ENCODE assay signal across 8 mouse cellular contexts in the genomic region with DNA sequence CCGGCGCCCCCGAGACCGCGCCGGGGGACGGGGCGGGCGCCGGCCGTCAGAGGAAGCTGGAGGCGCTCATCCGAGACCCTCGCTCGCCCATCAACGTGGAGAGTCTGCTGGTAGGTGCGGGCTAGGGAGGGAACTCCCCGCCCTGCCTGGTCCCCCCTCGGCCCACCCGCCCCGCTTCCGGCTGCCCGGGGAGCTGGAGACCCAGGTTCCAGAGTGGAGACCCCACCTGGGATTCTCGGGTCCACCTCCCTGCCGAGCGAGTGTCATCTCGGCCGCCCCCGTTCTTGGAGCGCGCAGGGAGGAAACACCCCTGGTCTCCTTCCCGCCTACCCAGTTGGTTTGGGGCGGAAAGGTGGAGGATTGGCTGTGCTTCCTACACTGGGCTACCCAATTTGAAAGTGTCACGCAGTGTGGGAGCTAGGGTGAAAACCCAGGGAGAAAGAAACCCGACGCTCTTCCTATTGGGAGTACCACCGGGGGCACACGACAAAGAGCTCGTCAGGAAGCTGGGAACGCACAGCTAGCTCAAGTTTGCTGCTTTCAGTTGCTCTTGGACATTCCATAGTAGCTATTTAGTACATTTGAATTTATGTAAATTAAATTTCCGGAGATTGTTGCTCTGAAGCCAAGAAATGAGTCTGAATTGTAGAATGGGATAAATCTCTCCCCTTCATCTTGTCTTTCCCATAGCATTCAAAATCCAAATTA. TPM values are rescaled to one million over a fixed set of nuclear protein-coding genes. Genes with fewer than 3 reads are reported as not detected.
DNase-seq lines count a peak whose midpoint lies in the region; ATAC-seq and TF ChIP-seq lines count a peak whose summit lies in the region.

No protein-coding gene starts in this region.

- peaks cover 39% of the 10 kb centered on the region for H3K4me1 ChIP-seq in forebrain, embryonic 15.5 days
- H3K4me1 ChIP-seq in hindbrain, embryonic 11.5 days (replicated peaks; ENCODE audit: control insufficient read depth, insufficient read depth, low read length) = no peaks in the 10 kb centered on the region; the same call in 1 of the 2 replicates
- peaks cover 24% of the 10 kb centered on the region for H3K4me1 ChIP-seq in liver, postnatal 0 days (ENCODE audit: insufficient read depth)

- H3K9me3 ChIP-seq in forebrain, embryonic 15.5 days = no peaks in the 10 kb centered on the region
- H3K9me3 ChIP-seq in hindbrain, embryonic 11.5 days (ENCODE audit: control insufficient read depth, low read length) = no peaks in the 10 kb centered on the region
- no peaks in the 10 kb centered on the region for H3K9me3 ChIP-seq in liver, postnatal 0 days (ENCODE audit: low read length)

- under 1% methylated on average over 24 of the region's 41 CpGs for WGBS in forebrain, embryonic 15.5 days
- under 1% methylated on average over 31 of the region's 41 CpGs for WGBS in hindbrain, embryonic 11.5 days
- WGBS in liver, postnatal 0 days (ENCODE audit: insufficient replicate concordance) = under 1% methylated on average over 38 of the region's 41 CpGs

- peak; percentile 75 for DNase-seq in A20 (ENCODE audit: low read depth, low spot score)
- DNase-seq in ES-CJ7 (ENCODE audit: low read depth, low spot score) = peak; percentile 25
- peak; percentile 66 to 67 for DNase-seq in cerebellum, adult 18-20 months
- DNase-seq in hindbrain, embryonic 11.5 days (ENCODE audit: low spot score) = peak; percentile 63
- DNase-seq in liver, postnatal 0 days = peak; percentile 64
- DNase-seq in T-cell, adult 2 months (ENCODE audit: low spot score) = no peak

- peak; percentile 74 for ATAC-seq in forebrain, embryonic 15.5 days (replicated peaks)
- ATAC-seq in hindbrain, embryonic 11.5 days (ENCODE audit: low FRiP score) = peak; percentile 75
- ATAC-seq in liver, postnatal 0 days = peak; percentile 19
- ATAC-seq in neutrophil, adult 5-6 weeks (ENCODE audit: extremely low read depth, insufficient number of reproducible peaks, low FRiP score, poor library complexity, severe bottlenecking) = peak; percentile 25; the same call in 1 of the 2 replicates

- no peaks in the 10 kb centered on the region for H3K36me3 ChIP-seq in forebrain, embryonic 15.5 days
- no peaks in the 10 kb centered on the region for H3K36me3 ChIP-seq in hindbrain, embryonic 11.5 days (ENCODE audit: control insufficient read depth, insufficient read depth, low read length)
- no peaks in the 10 kb centered on the region for H3K36me3 ChIP-seq in liver, postnatal 0 days (replicated peaks; ENCODE audit: insufficient read depth, low read length)

- H3K4me3 ChIP-seq in forebrain, embryonic 15.5 days = peak overlapping the region; percentile 76
- H3K4me3 ChIP-seq in hindbrain, embryonic 11.5 days (ENCODE audit: low read depth, low read length) = peak overlapping the region; percentile 93
- H3K4me3 ChIP-seq in liver, postnatal 0 days (ENCODE audit: low read depth, low read length) = peak overlapping the region; percentile 79

- H3K9ac ChIP-seq in forebrain, embryonic 15.5 days (replicated peaks) = peak overlapping the region; percentile 91
- peak overlapping the region; percentile 91 for H3K9ac ChIP-seq in hindbrain, embryonic 11.5 days (ENCODE audit: low read depth, low read length)
- peak overlapping the region; percentile 93 for H3K9ac ChIP-seq in liver, postnatal 0 days (replicated peaks)

- no peak for TF ChIP-seq CTCF in liver, postnatal 0 days (IDR thresholded peaks at IDR 0.05; ENCODE audit: low read depth)

- no peak for TF ChIP-seq EP300 in liver, postnatal 0 days (IDR thresholded peaks at IDR 0.05; ENCODE audit: low read depth)

- peak overlapping the region; percentile 70 for H3K4me2 ChIP-seq in forebrain, embryonic 15.5 days (replicated peaks)
- H3K4me2 ChIP-seq in hindbrain, embryonic 11.5 days (replicated peaks; ENCODE audit: low read depth, low read length) = peak overlapping the region; percentile 57
- H3K4me2 ChIP-seq in liver, postnatal 0 days (ENCODE audit: low read depth, low read length) = peak overlapping the region; percentile 81

- no peaks in the 10 kb centered on the region for H3K27me3 ChIP-seq in forebrain, embryonic 15.5 days
- no peaks in the 10 kb centered on the region for H3K27me3 ChIP-seq in hindbrain, embryonic 11.5 days (ENCODE audit: control insufficient read depth, insufficient read depth, low read length)
- no peaks in the 10 kb centered on the region for H3K27me3 ChIP-seq in liver, postnatal 0 days (ENCODE audit: insufficient read depth, low read length)

- H3K27ac ChIP-seq in forebrain, embryonic 15.5 days (replicated peaks) = peak overlapping the region; percentile 96
- peak overlapping the region; percentile 91 for H3K27ac ChIP-seq in hindbrain, embryonic 11.5 days (ENCODE audit: low read depth, low read length)
- peak overlapping the region; percentile 99 for H3K27ac ChIP-seq in liver, postnatal 0 days (ENCODE audit: low read depth)

RNA-seq across cellular contexts. Expression of a gene that starts 0.7 kb away (rescaled TPM):
- 15.1 and 16.9 TPM in 2 replicates for polyA plus RNA-seq in forebrain, embryonic 15.5 days (2015; fragmentation: Nextera tagmentation; extraction: Ambion mirVana)
- 15.4 and 17.9 TPM in 2 replicates for polyA plus RNA-seq in hindbrain, embryonic 11.5 days (2014; fragmentation: Nextera tagmentation; extraction: Ambion mirVana)
- polyA plus RNA-seq in liver, postnatal 0 days (2015; fragmentation: Nextera tagmentation; extraction: Ambion mirVana) = 5.3 TPM in 2 replicates
- 106 and 123 TPM in 2 replicates for total RNA-seq in neutrophil, adult 5-6 weeks (2017)

Comparison
In these comparisons a context has a peak if more than half of its experiments do, and no peak if none do; other contexts are left out.
1. ATAC-seq: peak in every context shown above with its lines; median percentile 75 in hindbrain, embryonic 11.5 days; 74 in forebrain, embryonic 15.5 days; 25 in neutrophil, adult 5-6 weeks; 19 in liver, postnatal 0 days.